Mouse (Mus musculus): Measurements from ENCODE around the gene Ppp2r1b.

Gene Ppp2r1b

DNA sequence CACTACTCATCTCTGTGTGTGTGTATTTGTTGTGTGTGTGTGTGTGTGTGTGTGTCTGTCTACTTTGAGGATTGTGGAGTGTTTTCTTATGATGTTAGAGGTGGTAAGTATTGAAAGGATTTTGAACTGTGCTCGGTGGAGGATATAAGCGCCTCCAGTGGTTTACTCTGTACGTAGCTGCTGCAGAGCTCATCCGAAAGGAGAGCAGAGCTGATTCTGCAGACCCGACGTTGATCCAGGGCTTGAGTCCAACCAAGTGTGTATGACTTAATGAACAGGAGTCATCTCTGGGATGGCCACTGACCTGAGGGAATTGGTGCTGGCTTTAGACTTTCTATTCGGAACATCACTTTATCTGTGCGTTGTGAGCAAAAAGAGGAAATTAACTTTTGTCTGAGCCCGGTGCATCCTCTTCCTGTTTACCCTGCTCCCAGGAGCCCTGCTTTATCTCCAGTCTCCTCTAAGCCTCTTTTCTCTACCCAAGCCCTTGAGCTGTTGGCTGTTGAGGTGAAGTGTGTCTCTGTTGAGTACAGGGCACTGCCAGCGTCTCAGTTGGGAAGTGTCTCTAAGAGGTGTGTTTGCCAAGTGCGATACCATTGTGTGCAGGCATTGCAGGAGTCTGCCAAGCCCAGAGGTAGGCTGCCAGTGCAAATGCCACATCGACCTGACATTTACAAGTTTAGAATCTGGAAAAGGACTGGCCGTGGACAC, 3.9 kb upstream of the Ppp2r1b start:
- DNase-seq: no peak

DNA sequence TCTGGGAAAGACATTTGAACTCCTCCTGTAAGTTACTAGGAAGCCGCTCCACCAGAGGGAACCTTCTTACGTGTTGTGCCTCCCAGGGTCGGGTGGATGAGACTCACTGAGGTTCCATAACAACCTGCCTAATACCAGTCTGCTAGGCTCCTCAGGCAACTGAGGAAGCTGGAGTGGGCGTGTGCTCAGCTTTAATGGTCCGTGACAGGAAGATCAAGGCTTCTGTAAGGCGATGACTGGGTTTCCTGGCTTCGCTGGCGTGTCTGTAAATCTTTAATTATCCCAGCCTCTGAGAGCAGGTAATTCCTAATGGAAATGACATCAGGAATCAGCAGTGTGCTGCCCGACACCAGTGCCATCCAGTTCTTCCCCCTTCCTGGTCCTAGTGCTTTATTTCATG, 446 bp downstream of the Ppp2r1b start:
- DNase-seq: peak; percentile 79

DNA sequence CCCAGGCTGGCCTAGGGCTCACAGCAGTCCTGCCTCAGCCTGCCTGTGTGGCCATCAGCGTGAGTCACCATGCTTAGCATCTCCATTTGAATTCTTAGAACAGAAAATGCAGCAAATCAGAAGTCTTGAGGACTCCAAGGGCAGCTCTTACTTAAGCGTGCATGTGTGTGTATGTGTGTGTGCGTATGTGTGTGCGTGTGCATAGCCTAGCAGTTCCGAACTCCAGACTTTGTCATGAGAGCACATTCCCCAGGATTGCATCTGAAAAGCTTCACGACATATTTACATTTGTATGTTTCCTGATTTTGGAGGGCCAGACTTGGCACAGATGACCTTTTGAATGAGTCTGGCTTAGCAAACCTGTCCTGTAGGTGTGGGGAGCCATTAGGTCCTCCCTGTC, 2.0 kb downstream of the Ppp2r1b start:
- DNase-seq: no peak

DNA sequence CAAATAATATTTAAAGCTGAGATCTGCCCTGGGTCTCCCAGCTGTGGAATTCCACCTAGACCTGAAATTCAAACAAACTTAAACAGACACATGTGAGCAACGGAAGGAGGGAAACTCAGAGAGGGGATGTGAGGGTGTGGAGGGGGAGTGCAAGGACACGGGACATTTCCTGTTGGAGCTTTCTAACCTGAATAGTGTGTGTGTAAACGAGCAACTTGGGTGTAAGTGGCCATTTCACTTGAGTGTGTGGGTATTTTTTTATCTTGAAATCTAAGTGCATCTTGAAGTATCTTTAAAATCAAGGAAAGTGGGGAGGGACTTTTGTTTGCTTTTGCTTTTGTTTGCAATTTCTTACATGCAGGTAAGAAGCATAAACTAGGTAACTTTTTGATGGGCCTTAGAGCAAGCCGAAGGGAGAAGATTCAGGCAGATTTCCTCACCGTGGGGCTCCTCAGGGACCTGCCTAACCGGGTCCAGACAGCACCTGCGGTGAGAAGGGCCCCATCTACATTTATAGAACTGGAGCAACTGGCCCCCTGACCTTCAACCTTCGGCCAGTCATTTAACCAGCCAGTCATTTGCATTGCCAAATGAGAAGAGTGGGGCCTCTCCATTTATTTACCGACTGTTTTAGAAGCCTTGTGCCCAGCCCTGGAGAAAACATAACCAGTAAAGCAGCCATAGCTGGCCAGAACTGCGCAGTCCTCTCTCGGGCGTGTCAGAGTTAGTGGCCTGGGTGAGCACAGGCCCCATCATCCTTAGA, 2.7 kb downstream of the Ppp2r1b start:
- peak; percentile 37 for DNase-seq

DNA sequence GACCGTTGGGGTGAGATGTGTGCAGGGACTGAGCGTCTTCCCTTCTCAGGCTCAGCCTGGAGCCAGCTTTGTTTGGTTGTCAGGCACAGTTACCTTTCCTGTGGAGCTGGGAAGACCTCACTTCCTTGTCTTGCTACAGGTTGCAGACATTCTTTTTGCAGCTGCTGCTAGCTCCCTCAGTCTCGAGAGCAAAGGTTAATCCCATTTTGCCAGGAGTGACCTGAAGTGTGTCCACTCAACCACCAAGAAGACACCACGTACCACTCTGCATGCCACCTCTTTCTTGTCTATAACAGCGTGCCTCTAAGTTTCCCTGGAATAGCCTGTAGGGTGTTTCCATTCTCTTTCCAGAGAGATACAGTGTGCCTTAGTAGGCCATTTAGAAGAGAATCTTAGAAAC, 3.7 kb downstream of the Ppp2r1b start:
- peak; percentile 62 for DNase-seq

DNA sequence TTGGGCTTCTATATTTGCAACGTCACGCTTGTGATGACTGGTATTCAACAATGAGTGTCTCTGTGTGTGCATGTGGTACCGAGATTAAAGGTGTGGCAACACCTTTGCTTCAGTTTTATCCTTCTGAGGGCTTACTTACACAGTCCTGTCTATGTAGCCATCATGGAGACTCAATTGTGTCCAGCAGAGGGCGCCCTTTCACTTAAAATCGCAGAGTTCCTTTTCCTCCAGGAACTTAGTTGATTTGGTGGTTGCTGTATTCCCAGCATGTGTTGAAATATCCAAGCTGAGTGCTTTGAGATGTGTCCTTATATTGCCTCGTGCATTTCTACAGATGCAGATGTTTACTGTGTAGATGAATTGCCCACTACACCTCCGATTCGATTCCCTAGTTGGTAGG, 4.1 kb downstream of the Ppp2r1b start:
- DNase-seq: peak; percentile 91

DNA sequence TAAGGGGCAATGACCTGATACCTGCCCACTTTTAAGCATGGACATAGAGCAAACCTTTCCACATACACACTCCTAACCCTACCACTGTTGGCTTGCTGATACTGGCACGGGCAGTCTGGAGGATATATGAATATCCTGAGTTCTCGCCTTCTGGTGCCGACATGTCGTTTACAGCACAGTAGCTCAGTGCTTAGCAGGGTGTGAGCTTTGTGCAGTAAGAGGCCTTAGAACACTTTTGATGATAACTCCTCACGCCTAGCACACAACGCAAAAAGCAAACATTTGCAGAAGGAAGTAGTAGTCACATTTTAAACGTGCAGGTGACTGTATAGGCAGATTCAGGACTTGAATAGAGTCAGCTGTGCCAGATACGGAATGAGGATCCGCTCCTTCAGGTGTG, 4.7 kb downstream of the Ppp2r1b start:
- DNase-seq: no peak

DNA sequence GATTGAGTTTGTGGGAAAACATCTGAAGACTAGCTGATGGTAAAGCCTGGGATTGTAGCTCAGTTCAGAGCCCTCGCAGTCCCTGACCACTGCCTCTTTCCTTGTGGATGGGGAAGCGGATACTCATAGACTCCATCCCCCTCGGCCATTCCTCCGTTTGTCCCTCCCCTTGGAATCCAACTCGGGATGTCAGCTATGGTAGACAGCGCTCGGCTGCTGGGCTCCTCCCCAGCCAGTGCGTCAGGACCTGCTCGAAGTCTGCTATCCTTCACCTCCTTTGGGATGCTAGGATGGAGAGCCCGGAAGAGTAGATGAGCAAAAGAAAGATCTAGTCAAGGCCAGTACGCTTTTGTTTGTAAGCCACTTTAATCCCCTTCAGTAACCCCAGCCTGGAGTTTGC, 5.2 kb downstream of the Ppp2r1b start:
- DNase-seq: no peak

DNA sequence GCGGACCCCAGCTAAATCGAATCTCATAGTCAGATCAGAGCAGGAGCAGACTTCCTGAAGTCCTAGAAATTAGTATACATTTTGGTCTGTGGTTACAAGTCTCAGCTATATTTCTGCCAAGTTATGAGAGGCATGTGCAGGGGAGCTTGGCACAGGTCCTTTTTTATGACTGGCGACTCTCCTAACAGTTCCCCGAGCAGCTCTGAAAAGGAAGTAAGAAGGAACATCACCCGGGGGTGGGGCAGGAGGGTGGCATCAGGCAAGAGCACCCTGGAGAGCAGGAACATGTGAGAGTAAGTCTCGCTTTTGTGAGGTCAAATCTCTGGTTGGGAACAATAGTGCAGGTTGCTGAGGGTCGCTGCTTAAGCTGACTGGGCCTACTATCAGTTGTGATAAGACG, 5.6 kb downstream of the Ppp2r1b start:
- no peak for DNase-seq

DNA sequence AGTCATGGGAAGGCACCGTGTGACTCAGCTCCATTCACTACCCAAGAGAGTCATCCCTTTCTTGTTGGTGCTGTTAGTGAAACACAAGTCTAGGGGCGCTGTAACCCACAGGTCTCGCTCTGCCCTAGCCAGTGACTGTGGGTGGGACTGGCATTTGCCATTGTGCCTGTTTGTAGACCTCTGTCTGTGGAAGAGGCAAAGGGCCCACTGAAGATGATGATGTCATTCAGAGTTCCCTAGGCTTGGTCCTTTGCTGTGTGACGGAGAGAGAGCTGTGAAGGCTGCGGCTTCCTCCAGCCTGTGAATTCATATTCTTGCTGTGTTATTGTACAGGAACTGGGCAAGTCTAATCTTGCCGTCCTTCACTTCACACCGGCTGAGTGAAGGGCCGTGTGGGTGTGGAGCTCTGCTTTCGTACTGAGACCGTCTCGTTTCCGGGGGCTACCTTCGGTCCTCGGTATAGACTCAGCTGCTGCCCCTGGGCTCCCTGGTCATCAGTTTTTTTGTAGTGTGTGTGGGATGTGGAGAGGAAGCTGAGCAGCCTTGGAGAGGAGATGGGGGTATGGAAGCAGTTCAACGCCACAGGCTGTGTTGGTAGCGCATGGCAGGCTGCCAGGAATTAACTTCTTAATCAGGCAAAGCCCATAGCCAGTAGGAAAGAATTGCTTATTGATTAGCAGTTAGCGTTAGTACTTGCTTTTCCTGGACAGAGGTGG, 7.7 kb downstream of the Ppp2r1b start:
- no peak for DNase-seq

DNA sequence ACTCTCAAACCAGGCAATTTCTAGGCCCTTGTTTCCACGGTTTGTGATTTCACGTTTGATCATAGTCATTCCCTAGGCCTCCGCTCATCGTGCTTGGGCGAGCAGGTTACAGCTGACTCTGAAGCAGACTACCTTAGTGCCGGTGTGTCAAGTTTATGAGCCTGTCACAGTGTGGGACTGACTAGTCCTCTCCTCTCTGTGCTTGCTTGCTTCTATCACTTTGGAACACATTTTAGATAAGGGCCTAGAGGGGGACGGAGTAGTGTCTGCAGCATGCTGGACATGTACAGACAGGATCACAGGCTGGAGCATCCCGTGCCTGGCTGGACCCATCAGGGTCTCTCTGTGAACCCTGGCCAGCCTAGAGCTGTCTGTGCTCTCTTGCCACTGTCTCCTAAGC, 9.3 kb downstream of the Ppp2r1b start:
- no peak for DNase-seq

DNA sequence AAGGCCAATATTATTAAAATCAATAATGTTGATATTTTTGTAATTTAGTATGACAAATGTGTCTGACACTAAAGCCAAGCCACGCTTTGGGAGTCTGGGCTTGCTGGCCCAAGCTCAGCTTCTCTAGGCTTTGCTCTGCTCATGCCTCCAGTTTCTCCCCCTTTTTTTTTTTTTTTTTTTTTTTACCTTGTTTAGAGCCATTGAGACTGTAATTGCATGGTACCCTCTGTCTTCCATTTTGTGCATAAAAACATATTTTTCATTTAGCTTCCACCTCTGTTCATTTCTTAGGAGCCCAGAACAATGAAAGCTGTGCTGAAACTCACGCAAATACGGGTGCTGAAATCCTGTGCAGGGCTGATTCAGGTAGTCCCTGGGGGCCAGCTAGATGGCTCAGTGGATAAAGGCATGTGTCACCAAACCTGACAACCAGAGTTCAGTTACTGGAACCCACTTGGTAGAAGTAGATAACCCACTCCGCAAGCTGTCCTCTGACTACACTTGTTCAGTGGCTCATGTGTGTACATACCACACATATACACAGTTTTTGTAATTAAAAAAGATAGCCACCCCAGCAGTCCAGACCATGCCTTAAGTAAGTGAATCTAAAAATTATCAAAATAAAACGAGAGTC, 10.1 kb downstream of the Ppp2r1b start:
- DNase-seq: no peak

DNA sequence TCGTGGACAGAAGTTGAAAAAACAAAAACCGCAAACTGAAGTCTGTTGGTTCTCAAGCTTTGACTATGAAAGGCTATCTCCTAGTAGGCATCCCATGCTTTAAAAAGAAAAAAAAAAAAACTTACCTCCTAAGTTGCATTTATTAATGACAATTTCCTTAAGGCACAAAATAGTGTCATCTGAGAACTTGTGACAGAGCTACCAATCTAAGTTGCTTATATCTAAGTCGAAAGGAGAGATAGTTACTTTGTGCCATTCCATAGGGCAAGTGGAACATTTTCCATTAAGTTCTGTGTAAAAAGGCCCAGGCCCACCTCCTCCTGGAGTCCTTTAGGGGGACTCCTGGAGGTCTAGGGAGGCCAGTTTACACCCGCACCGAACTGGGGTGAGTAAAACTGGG, 10.7 kb downstream of the Ppp2r1b start:
- DNase-seq: no peak

DNA sequence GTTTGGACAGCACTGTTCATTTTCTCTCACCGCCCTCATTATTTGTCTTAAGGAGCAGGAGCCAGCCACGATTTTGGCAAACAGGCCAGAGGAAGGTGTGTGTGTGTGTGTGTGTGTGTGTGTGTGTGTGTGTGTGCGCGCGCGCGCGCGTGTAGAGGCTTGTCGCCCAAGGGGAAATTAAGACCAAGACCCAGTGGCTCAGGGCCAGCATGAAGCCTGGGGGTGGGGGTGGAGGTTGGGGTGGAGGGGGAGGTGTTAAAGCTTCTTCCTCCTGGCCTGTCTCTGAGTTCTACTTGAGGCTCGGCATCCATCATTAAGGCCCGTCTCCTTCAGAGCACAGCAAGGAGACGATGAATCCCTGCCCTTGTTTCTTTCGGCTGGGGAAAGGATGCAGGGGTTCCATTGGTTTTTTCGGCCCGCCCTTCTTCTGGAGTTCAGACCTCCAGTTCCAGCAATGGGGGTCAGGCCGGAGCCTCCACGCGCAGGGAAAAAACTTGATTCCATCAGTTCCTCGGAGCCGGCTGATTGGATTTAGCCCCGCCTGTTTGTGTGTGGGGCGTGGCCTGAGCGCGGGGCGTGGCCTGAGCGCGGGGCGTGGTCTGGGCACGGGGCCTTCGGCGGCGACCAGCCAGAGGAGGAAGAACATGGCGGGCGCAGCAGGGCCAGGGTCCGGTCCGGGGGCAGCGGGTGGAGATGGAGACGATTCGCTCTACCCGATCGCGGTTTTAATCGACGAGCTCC, 11.4 kb downstream of the Ppp2r1b start:
- peak; percentile 96 for DNase-seq

DNA sequence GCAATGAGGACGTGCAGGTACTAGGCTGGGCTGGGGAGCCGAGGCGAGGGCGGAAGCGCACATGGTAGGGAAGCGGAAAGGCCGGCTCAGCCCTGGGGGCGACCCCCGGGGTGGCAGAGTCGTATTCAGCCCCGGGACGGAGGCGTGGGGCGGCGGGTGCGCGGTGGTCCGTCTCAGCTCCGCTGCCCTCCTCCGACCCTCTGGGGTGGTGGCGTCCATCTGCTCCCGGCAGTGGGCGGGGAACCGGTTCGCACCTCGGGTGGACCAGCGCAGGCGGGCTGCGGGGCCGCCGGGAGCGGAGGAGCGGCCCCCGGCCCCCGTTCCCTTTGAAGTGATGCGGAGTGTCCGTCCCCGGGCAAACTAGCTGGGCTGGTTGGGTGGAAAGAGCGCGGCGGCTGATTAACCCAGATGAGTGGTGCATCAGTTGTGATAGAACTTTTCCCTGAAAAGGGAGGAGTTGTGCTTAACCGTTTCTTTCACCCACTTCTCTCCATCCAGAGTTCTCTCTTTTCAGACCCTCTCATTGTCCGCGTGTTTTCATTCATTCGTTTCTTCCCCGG, 12.1 kb downstream of the Ppp2r1b start:
- DNase-seq: no peak

DNA sequence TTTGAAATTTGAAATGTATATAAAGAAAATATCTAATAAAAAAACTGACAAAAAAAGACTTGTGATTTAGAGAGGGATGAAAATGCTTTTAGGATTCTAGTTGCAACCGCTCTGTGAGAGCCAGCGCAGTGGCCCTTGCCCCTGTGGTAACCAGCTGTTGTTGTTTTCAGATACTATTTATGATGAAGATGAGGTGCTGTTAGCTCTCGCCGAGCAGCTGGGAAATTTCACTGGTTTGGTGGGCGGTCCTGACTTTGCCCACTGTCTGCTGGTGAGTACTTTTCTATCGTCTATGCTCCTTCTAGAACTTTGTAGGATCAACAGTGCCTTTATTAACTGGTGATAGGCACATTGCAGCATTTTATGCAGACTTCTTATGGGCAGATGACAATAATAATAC, 13.6 kb downstream of the Ppp2r1b start:
- no peak for DNase-seq

DNA sequence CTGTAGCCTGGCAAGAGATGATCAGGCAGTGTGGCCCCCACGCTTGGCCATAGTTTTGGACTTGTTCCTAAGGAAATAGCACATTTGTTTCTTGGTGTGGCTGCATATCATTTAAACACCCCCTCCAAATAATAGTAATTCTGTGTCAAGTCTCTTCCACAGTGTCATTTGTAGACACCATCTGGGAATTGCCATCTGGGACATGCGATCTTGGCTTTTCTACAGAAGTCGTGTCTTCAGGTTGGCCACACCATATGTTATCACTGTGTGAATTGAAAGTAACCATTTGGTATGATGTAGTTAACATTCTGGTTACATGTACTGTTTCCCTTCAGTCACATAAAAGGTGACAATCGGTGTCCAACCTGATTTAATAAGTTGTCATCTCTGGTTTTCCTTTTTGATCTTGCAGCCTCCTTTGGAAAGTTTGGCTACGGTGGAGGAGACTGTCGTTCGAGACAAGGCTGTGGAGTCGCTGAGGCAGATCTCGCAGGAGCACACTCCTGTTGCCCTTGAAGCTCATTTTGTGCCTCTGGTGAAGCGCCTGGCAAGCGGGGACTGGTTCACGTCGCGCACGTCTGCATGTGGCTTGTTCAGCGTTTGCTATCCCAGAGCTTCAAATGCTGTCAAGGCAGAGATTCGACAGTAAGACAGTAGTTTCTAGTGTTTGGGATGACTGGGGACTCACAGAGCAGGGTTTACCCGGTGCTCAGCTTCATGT, 16.2 kb downstream of the Ppp2r1b start:
- no peak for DNase-seq

DNA sequence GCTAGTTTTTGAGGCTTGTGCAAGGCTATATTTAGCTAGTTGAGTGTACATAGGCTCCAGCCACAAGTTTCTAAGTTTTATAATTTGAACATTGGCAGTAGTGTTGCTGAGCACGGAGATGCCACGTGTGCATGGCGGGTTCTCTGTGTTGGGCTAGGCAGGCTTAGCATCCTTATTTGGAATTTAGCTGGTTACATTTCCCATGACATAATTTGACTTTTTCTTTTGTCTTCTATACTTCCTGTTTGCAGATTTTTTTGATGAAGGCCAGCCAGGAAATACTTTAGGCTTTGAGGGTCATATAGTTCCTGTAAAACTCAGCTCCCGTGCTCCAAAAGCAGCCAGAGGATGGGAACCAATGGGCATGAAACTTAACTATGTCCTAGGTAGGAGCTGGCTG, 18.7 kb downstream of the Ppp2r1b start:
- no peak for DNase-seq

DNA sequence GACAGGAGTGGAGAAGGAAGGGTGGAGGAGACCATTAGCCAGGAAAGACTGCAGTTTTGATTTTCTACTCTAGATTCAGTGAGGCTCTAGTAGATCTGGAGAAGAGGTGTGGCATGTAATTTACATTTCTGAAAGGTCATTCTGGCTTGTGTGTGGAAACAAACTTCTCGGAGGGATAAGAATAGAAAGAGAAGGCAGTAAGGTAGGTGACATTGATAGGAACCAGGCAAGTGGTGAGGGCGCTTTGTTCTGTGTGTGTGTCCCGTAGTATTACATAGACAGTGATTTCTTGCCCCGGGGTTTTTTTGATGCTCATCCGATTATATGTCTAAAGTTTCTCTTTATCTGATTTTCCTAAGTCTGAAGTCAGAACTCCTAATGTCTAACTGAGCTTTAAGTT, 19.8 kb downstream of the Ppp2r1b start:
- DNase-seq: no peak

DNA sequence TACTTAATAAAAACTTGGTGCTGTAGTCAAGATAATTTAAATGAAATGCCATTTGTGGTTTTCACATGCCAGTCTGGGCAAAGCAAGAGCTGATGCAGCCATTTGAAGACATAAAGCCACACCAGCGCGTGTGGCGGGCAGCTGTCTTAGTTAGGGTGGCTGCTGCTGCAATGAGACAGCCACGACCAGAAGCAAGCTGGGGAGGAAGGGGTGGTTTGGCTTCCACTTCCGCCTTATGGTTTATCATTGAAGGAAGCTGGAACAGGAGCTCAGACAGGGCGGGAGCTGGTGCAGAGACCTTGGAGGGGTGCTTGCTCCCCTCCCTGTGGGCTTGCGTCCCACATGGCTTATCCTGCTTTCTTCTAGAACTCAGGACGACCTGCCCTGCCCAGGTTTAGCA, 20.7 kb downstream of the Ppp2r1b start:
- no peak for DNase-seq

DNA sequence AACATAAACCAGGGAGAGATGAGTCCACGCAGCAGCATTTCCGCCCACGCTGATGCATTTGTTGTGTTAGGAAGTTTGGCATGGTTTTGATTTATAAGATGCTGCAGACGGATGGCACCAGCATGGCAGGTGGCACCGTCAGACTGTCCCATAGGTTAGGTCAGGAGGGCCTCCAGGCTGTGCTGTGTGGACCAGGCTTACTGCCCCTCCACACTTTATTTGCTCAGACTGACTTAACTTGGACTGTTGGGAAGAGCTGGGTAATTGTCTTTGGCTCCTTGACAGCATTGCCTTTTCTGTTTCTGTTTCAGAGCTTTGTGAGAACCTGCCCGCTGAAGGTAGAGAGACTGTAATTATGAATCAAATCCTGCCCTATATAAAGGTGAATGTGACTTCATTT, 21.9 kb downstream of the Ppp2r1b start:
- DNase-seq: no peak

DNA sequence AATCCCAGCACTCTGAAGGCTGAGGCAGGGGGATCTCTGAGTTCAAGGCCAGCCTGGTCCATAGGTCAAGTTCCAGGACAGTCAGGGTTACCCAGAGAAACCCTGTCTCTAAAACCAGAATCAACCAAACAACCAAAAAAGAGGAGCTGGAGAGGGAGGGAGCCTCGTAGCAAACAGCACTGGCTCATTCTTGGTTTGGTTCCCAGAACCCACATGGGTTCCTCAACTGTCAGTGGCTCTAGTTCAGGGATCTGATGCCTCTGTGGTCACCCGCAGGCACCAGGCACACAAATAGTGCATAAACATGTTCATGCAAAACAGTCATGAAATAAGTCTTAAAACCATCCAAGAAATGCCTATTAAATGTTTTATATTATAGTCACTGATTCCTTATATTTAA, 23.1 kb downstream of the Ppp2r1b start:
- no peak for DNase-seq
